Mouse (Mus musculus): ENCODE measurements around the gene Fbxw7.
"Not testable (repeated sequence)": the region's sequence is repeated elsewhere in the genome, so short reads cannot be mapped to it uniquely, and the experiment has no call there.

The Fbxw7 gene

DNA sequence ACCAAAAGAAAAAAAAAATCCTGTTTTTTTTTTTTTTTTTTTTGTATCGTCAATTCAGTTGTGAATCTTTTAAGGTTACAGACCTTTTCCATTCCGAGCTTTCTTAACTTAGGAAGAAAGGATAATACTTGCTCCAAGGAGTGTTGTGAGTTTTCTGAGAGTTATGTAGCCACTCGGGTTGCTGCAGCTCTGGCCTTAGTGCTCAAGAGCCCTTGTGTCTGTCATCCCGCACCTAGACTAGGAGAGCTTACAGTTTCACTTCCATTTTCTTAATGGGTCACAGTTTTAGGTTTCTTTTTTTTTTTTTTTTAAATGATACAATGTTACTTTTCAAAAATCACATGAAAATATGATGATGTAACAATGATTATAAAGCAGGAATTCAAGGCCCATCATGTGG, 12.5 kb downstream of the Fbxw7 start:
- no peak for DNase-seq

- no peak for DNase-seq
Observed at GRCm38 (mm10) chr3:84829366-84829765, 14.3 kb downstream of the Fbxw7 start.

GRCm38 (mm10) chr3:84836029-84836428, 21.0 kb downstream of the Fbxw7 start:
- no peak for DNase-seq

DNA sequence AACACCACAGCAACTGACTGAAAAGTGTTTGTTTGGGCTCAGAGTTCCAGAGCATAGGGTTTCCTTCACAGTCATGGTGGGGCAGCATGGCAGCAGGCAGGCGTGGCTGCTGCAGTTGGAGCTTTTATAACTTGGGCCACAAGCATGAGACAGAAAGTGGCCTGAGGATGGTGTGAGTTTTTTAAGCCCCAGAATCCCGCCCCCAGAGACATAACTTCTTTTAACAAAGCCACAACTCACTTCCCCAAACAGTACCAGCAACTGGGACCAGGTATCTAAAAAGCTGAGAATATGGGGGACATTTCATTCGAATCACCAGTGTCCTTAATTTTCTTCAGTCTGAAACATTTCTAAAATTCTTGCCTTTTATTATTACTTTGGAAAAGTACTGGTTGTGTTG, 22.9 kb downstream of the Fbxw7 start:
- DNase-seq: no peak

DNA sequence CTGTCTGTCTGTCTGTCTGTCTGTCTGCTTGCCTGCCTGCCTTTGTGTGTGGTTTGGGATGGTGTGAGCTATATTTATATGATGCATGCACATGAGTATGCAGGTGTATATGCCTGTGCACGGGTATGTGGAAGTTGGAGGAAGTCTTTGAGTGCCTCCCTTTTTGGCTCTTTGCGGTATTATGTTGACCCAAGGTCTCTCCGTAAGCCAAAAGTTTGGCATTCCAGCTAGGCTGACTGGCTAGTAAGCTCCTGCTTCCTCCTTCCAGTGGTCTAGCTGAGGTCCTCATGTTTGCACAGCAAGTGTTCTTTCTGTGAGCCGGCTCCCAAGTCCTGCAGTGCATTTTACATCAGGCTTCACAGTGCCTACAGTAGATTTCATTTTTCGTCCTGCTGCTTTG, 24.4 kb downstream of the Fbxw7 start:
- DNase-seq: no peak

- no peak for DNase-seq
Observed at GRCm38 (mm10) chr3:84841271-84841670, 26.2 kb downstream of the Fbxw7 start.

- no peak for DNase-seq
Observed at GRCm38 (mm10) chr3:84842793-84843192, 27.7 kb downstream of the Fbxw7 start.

- no peak for DNase-seq
Observed at GRCm38 (mm10) chr3:84843594-84843993, 28.5 kb downstream of the Fbxw7 start.

DNA sequence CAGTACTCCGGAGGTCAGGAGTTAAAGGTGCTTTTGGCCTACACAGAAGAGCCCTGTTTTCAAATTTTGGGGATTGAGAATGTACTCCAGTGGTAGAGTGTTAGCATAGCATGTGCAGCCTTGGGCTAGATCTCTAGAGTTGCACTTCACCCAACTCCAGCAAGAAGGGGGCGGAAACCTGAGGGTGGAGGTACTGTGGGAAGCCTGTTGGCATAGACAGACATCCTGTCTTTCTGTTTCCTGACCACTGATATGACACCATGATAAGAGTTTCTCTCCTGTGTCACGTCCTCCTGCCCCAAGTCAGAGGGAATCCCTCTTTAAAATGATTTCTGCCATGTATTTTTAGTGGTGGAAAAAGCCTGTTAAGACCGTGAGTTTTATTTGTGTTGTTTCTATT, 33.7 kb downstream of the Fbxw7 start:
- DNase-seq: no peak

- DNase-seq: no peak
Observed at GRCm38 (mm10) chr3:84850418-84850817, 35.4 kb downstream of the Fbxw7 start.

GRCm38 (mm10) chr3:84851801-84852200, 36.7 kb downstream of the Fbxw7 start:
- no peak for DNase-seq

GRCm38 (mm10) chr3:84852877-84853276, 37.8 kb downstream of the Fbxw7 start:
- DNase-seq: no peak

DNA sequence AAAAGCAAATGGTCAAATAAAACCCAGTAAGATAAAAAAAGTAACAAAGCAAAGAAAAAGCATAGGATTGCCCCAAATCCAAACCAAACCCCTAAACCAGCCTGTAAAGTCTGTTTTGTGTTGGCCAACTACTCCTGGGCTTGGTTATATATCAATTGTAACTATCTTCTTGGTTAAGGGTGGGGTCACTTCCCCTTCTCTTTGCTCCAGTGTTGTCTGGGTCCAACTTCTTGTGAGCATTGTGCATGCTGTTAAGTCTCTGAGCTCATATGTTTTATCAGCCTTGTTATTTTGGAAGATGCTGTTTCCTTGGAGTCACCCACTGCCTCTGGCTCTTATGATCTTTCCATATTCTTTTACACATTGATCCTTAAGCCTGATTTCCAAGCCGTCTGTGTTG, 39.4 kb downstream of the Fbxw7 start:
- DNase-seq: no peak

DNA sequence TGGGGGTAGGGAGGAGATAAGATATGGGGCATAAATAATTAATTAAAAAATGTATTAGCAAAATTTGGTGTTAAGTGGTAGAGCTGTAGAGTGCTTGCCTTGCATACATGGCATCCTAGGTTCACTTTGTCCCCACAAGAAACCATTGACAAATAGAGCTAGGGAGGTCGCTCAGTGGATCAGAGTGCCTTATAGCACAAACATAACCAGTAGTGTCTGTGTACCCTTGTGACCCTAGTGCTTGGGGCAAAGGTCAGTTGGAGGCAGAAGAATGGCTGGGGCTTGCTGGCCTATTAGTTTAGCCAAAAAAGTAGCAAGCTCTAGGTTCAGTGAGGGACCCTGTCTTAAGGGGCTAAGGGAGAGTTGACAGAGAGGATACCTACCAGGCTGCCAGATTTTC, 45.6 kb downstream of the Fbxw7 start:
- no peak for DNase-seq

GRCm38 (mm10) chr3:84861817-84862216, 46.7 kb downstream of the Fbxw7 start:
- not testable (repeated sequence) for DNase-seq

DNA sequence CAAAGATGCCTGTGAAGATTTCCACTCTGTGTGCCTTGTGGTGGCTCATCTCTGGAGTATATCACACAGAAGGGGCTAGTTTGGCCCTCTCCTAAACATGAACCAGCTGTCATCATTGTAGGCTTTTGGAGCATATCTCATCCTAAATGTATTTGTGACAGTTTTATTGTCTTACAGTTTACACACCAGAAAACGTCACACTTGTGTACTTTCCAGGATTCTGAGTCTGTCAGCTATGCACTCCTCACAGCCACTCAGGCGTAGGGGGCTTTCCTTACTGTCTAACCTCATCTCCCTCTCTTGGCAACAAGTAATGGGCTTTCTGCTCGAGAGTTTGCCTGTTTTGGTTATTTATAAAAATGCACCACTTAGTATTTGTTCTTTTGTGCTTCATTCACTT, 50.6 kb downstream of the Fbxw7 start:
- DNase-seq: no peak

GRCm38 (mm10) chr3:84866866-84867265, 51.8 kb downstream of the Fbxw7 start:
- no peak for DNase-seq

GRCm38 (mm10) chr3:84867434-84867975, 52.4 kb downstream of the Fbxw7 start:
- DNase-seq: no peak

GRCm38 (mm10) chr3:84867991-84868390, 52.9 kb downstream of the Fbxw7 start:
- DNase-seq: no peak

- DNase-seq: no peak
Observed at GRCm38 (mm10) chr3:84870126-84870525, 55.1 kb downstream of the Fbxw7 start.

DNA sequence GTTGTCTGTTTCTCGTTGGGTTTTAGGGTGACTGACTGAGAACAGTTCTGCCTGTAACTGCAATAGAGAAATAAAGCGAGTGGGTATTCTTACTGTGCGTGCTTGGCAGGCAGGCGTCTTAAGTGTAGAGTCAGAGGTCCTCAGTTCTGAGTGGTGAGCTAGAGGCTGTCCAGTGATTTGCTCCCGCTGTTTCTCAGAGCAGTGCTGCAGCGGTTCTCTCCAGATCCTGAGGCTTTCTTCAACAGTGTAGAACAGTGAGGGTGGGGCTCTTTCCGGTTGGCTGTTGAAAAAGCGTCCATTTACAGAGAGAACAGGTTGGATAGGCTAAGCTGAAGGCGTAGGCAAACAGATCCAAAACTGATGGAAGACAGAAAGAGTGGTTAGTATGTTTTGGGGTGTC, 60.2 kb downstream of the Fbxw7 start:
- DNase-seq: no peak

DNA sequence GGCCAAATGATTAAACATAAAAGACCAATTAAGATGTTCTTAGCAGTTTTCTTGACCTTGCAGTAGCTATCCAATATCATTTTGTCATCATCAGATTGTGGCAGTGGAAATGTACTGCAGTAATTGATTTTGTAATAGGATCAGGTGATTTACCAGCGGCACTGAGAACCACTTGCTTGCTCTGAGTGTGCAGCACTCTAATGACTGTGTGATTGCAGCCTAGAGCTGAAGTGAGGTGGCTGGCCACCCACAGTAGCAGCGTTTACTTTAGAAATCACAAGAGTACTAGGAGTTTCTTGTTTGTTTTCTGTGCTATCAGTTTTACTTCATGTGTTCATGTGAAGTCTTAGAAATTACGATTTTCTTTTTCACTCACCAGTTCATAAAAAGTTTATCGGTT, 61.1 kb downstream of the Fbxw7 start:
- DNase-seq: no peak

DNA sequence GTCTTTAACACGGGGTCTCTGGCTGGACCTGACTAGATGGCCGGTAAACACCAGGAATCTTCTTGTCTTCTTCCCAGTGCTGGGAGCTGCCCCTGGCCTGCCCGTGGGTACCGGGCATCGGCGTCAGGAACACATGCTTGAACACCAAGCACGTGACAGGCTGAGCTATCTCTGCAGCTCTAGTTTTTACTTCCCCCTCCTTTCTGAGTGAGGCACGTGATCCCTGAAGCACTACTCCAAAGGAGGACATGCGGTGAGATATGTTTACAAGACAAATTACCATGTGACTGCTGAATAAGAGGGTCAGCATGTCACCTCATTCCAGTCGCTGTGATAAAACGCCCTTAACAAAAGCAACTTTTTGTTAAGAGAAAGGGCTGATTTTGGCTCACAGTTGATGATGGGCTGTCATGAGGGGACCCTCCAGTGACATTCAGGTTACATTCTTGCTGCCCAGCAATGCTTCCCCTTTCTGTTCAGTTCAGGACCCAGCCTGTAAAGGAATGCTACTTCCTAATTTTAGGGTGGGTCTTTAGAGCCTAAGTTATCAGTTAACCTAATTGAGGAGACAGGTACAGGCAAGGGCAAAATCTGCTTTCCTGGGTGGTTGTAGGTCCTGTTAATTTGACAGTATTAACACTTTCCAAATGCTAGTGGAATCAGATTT, 68.9 kb downstream of the Fbxw7 start:
- no peak for DNase-seq

DNA sequence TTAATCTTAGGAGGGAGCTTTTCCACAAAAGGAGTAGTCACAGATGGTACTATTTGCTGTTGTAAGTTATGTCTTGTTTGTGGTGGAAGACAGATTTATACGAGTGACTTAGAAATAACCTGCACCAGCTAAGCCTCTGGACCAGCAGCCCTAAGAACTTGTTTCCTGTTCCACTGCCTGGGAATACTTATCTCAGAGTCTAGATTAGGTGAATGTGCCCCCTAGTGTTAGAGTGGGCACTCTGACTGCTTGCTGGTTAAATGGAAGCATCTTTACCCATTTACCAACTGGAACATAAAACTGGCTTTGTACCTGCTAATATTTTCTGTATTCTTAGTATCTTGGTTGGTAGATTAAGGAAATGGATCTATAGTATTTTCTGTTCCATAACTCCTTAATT, 74.6 kb downstream of the Fbxw7 start:
- no peak for DNase-seq

GRCm38 (mm10) chr3:84890983-84891382, 75.9 kb downstream of the Fbxw7 start:
- DNase-seq: no peak

Data from cerebellum, adult 11-12 months (tissue).